Mouse (Mus musculus): ENCODE results near the gene Zfp952. TPM values are rescaled to one million over a fixed set of nuclear protein-coding genes. Genes with fewer than 3 reads are reported as not detected.

Gene Zfp952
- polyA plus RNA-seq, 1 experiment, result 2.9 TPM

DNA sequence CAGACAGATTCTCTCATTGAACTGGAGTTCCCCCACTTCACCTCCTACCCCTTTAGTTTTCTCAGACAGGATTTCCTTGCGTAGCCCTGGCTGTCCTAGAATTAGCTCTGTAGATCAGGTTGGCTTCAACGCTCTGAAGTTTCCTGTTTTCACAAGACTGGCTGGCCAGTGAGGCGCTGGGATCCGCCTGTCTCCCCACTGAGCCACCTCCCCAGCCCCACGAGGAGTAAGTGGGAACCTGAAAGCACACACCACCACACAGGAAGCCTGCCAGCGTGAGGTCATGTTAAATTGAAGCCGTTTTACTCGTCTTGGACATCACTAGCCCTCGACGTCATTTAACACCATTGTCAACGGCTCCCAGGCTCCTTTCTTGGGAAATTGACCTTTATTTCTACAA, 41.9 kb upstream of the Zfp952 start:
- peaks cover 12% of the 10 kb centered on the region for H3K4me1 ChIP-seq (ENCODE audit: control insufficient read depth, insufficient read depth, insufficient read length)
- H3K4me3 ChIP-seq (ENCODE audit: extremely low read depth, insufficient read depth, insufficient read length), result no peak overlapping the region
- no peak for DNase-seq (ENCODE audit: low read depth in 1 of 2, low spot score in 2 of 2)
- H3K27me3 ChIP-seq (ENCODE audit: control insufficient read depth, insufficient read depth, low read length), result no peaks in the 10 kb centered on the region
- H3K36me3 ChIP-seq (ENCODE audit: control insufficient read depth, insufficient read depth, low read length), result no peaks in the 10 kb centered on the region
- 43% methylated on average over 11 of the region's 11 CpGs for WGBS
- TF ChIP-seq POLR2A (IDR thresholded peaks at IDR 0.05; ENCODE audit: low read depth, low read length), result no peak
- TF ChIP-seq CTCF (IDR thresholded peaks at IDR 0.05; ENCODE audit: extremely low read depth, insufficient read depth, insufficient read length, insufficient replicate concordance), result no peak
- H3K27ac ChIP-seq (ENCODE audit: insufficient read depth, low read length), result no peak overlapping the region

DNA sequence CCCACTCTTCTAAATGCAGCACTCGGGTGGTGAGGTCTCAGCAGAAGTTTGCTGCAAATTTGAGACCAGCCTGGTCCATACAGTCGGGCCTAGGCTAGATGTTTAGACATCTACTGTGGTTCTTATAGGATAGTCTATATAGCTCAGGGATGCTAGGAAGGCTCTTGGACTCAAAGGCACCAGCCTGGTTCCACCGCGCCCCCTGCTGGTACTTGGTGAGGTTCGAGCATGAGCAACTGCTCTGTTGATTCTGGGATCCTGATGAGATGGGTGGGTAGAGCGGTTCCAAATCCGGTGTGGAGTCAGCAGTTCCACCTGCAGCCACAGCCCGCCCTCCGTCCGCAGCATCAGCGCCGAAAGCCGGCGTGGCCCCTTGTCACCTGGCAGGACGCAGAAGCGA, 41.5 kb upstream of the Zfp952 start:
- Histone ChIP-seq H3K4me1 (ENCODE audit: control insufficient read depth, insufficient read depth, insufficient read length) (peaks cover 9% of the 10 kb centered on the region), H3K4me3 (ENCODE audit: extremely low read depth, insufficient read depth, insufficient read length) (no peak overlapping the region), H3K27ac (ENCODE audit: insufficient read depth, low read length) (no peak overlapping the region), H3K27me3 (ENCODE audit: control insufficient read depth, insufficient read depth, low read length) (no peaks in the 10 kb centered on the region), H3K36me3 (ENCODE audit: control insufficient read depth, insufficient read depth, low read length) (no peaks in the 10 kb centered on the region)
- DNase-seq (ENCODE audit: low read depth in 1 of 2, low spot score in 2 of 2), result peak in 1 of 2 experiments; percentile 81
- peak; percentile 84; the same call in 1 of the 2 replicates for TF ChIP-seq CTCF (IDR thresholded peaks at IDR 0.05; ENCODE audit: extremely low read depth, insufficient read depth, insufficient read length, insufficient replicate concordance)
- no peak for TF ChIP-seq POLR2A (IDR thresholded peaks at IDR 0.05; ENCODE audit: low read depth, low read length)
- WGBS, result 24% methylated on average over 16 of the region's 16 CpGs

DNA sequence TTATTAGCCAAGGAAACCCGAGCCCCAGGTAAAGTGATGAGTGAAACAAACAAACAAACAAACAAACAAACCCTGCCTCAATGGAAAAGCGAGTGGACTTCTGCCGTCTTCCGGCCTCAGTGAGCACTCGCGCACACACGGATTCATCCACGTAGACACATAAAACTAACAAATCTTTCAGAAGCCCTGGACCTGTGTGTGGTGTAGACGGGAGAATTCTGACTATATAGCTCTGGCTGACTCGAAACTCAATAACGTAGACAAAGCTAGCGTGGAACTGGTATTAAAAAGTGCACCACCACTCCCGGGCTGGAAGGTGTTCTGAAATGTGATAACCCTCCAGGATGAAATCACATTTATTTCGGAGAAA, 27.7 kb upstream of the Zfp952 start:
- Histone ChIP-seq H3K27ac (ENCODE audit: insufficient read depth, low read length) (peak overlapping the region; percentile 20), H3K36me3 (ENCODE audit: control insufficient read depth, insufficient read depth, low read length) (no peaks in the 10 kb centered on the region), H3K27me3 (ENCODE audit: control insufficient read depth, insufficient read depth, low read length) (no peaks in the 10 kb centered on the region), H3K4me1 (ENCODE audit: control insufficient read depth, insufficient read depth, insufficient read length) (peaks cover 9% of the 10 kb centered on the region; the same call in 1 of the 2 replicates), H3K4me3 (ENCODE audit: extremely low read depth, insufficient read depth, insufficient read length) (peak overlapping the region; percentile 82)
- TF ChIP-seq CTCF (IDR thresholded peaks at IDR 0.05; ENCODE audit: extremely low read depth, insufficient read depth, insufficient read length, insufficient replicate concordance) (no peak), POLR2A (IDR thresholded peaks at IDR 0.05; ENCODE audit: low read depth, low read length) (no peak)
- WGBS, result under 1% methylated on average over 14 of the region's 14 CpGs
- no peak for DNase-seq (ENCODE audit: low read depth in 1 of 2, low spot score in 2 of 2)

DNA sequence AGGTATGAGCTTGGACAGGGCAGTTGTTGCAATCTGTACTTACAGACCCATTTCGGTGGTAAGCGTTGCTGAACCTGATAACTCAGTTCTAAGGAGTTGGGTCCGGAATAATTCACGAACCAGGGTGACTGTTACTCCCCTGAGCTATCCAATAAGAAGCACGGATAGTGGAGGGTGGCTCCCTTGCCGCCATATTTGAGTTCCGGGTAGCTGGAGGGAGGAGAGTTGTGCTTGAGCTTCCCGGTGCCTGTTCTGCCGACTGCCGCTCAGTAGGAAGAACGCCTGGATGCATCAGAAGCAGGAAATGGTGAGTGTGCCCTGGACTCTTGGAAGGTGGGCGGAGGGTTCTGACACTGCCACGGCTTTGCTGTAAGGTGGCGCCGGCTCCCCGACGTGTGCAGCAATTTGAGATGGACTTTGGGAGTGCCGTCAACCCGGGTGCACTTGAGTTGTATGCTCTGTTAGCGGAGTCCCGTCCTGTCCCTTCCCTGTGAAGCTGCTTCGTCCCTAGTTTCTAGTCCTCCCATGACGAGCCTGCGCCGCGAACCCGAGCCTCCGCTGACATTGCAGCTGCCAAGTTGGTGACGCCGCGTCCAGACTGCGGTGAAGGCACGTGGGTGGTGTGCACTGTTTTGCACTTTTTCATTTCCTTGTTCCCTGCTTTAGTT, 27.2 kb upstream of the Zfp952 start, which contains the start of gene Zfp472:
Gene Zfp472, plus strand, starts transcription at position 192 of the 668 bp plus-strand sequence.
- under 1% methylated on average over 33 of the region's 33 CpGs for WGBS
- no peak for TF ChIP-seq CTCF (IDR thresholded peaks at IDR 0.05; ENCODE audit: extremely low read depth, insufficient read depth, insufficient read length, insufficient replicate concordance)
- peak; percentile 27; the same call in 1 of the 2 replicates for TF ChIP-seq POLR2A (IDR thresholded peaks at IDR 0.05; ENCODE audit: low read depth, low read length)
- DNase-seq (ENCODE audit: low read depth in 1 of 2, low spot score in 2 of 2), result peak; percentile 83 to 85
- Histone ChIP-seq H3K4me3 (ENCODE audit: extremely low read depth, insufficient read depth, insufficient read length) (peak within 1 kb of the TSS; percentile 82), H3K27ac (ENCODE audit: insufficient read depth, low read length) (peak within 1 kb of the TSS; percentile 49), H3K36me3 (ENCODE audit: control insufficient read depth, insufficient read depth, low read length) (no peaks in the 10 kb centered on the region), H3K27me3 (ENCODE audit: control insufficient read depth, insufficient read depth, low read length) (no peaks in the 10 kb centered on the region), H3K4me1 (ENCODE audit: control insufficient read depth, insufficient read depth, insufficient read length) (peaks cover 9% of the 10 kb centered on the region; the same call in 1 of the 2 replicates)

DNA sequence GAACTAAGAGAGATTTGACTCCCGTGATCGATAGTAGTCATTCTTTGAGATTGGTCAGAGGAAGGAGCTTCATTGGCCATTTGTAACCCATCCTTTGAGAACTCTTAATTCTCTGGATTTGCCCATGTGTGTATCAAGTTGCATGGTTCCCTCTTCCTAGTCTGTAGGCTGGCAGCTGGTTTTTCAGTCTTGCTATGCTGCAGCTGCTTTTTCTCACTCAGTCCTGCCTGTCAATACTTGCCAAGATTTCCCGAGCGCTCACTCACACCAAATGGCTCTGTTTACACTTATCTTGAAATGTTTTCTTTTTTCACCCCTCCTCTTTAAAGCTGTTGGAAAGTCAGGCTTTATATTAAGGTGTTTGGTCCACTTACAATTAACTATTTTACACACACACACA, 11.6 kb upstream of the Zfp952 start:
- H3K36me3 ChIP-seq (ENCODE audit: control insufficient read depth, insufficient read depth, low read length), result peaks cover 18% of the 10 kb centered on the region
- H3K4me1 ChIP-seq (ENCODE audit: control insufficient read depth, insufficient read depth, insufficient read length), result no peaks in the 10 kb centered on the region
- TF ChIP-seq POLR2A (IDR thresholded peaks at IDR 0.05; ENCODE audit: low read depth, low read length) (no peak), CTCF (IDR thresholded peaks at IDR 0.05; ENCODE audit: extremely low read depth, insufficient read depth, insufficient read length, insufficient replicate concordance) (no peak)
- DNase-seq (ENCODE audit: low read depth in 1 of 2, low spot score in 2 of 2), result no peak
- H3K27ac ChIP-seq (ENCODE audit: insufficient read depth, low read length), result no peak overlapping the region
- 96% methylated on average over 4 of the region's 4 CpGs for WGBS
- H3K27me3 ChIP-seq (ENCODE audit: control insufficient read depth, insufficient read depth, low read length), result no peaks in the 10 kb centered on the region
- H3K4me3 ChIP-seq (ENCODE audit: extremely low read depth, insufficient read depth, insufficient read length), result no peak overlapping the region

DNA sequence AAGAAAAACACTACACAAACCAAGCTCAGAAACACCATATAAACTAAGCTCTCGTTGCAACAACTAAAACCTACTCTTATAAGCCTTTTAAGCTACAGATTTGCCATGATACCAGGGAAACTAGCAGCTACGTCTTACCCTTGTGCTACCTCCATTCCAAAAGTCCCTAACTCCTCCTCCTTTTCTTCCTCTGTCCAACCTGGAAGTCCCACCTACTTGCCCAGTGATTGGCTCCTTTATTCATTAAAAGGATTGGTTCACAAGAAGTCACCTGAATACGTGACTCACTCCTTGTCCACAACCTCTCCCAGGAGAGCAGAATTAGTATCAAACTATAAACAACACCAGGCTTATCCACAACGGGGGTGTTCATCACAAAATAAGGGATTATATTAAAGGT, 6.6 kb upstream of the Zfp952 start:
- Histone ChIP-seq H3K27ac (ENCODE audit: insufficient read depth, low read length) (no peak overlapping the region), H3K4me1 (ENCODE audit: control insufficient read depth, insufficient read depth, insufficient read length) (no peaks in the 10 kb centered on the region), H3K36me3 (ENCODE audit: control insufficient read depth, insufficient read depth, low read length) (no peaks in the 10 kb centered on the region; the same call in 1 of the 2 replicates), H3K4me3 (ENCODE audit: extremely low read depth, insufficient read depth, insufficient read length) (no peak overlapping the region), H3K27me3 (ENCODE audit: control insufficient read depth, insufficient read depth, low read length) (no peaks in the 10 kb centered on the region)
- 76% methylated on average over 4 of the region's 4 CpGs for WGBS
- no peak for TF ChIP-seq POLR2A (IDR thresholded peaks at IDR 0.05; ENCODE audit: low read depth, low read length)
- TF ChIP-seq CTCF (IDR thresholded peaks at IDR 0.05; ENCODE audit: extremely low read depth, insufficient read depth, insufficient read length, insufficient replicate concordance), result no peak
- DNase-seq (ENCODE audit: low read depth in 1 of 2, low spot score in 2 of 2), result no peak
